Mouse (Mus musculus) spleen, postnatal 4 days (tissue): ENCODE data around the gene Cdc37l1.

Source experiments
- DNase-seq, 2 experiments: peaks; one replicate each; pipeline ENCODE4 v3.0.0; 2022; ENCODE audit warnings: low spot score in 2 of 2

Cdc37l1 gene

DNA sequence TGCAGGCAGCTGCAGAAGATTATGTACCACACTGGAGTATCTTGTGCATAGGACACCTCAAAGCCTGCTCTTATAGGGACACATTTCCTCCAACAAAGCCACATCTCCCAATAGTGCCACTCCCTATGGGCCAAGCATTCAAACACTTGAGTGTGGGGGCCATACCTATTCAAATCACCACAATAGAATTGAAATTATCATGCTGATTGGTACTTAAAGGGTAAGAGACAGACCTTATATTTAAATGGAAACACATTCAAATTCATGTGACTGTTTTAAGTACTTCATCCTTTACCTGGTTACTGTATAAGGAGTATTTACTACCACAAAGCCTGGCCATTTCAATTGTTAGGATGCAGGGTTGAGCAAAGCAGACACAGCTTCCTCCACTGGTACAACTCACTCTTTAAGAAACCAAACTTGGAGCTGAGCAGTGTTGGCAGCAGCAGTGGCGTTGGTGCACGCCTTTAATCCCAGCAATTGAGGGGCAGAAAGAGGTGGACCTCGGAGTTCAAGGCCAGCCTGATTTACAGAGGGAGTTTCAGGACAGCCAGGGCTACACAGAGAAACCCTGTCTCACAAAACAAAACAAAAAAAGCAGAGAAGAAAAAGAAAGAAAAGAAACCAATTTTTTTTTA is 18.0 kb downstream of the Cdc37l1 start:
- DNase-seq, result no peak

DNA sequence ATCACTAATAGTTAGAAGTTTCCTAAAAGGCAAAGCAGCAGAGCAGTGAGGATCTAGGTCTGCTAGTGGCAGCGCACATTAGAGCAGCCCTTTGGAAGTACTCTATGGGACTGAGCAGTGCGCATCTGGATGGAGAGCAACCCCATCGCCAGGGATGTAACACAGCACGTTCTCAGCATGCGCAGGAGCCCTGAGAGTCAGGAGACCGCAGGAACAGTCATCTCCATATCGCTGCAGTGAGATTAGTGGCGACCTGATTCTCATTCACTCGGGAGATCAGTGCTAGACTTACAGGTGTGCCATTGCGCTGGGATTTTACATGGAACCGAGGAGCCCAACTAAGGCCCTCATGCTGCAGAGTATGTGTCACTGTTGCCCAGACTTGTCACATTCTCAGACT is 18.9 kb downstream of the Cdc37l1 start:
- DNase-seq, result no peak

DNA sequence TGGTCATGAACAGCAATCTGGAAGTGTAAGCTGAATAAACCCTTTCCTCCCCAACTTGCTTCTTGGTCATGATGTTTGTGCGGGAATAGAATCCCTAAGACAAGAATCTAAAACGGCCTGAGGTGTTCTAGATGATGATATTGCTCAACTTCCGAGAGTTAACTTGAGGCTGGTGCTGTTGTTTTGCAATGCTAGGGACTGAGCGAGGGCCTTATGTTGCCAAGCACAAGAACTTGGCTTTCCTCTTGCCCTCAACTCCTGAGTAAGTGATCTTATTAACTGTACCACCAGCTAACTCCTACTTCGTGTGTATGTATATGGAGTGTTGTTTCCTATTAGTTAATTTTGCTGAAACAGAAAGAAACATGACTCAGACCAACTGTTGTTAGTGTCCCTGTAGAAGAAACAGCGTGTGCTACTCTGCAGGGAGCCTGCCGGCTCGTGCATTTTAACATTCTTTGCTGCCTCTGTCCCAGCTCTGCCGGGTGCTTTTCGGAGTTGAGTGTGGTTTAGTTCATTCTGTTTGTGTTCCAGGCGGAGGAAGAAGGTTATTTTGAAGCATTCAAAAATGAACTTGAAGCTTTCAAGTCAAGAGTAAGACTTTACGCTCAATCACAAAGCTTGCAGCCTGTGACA is 21.3 kb downstream of the Cdc37l1 start:
- DNase-seq, result no peak

DNA sequence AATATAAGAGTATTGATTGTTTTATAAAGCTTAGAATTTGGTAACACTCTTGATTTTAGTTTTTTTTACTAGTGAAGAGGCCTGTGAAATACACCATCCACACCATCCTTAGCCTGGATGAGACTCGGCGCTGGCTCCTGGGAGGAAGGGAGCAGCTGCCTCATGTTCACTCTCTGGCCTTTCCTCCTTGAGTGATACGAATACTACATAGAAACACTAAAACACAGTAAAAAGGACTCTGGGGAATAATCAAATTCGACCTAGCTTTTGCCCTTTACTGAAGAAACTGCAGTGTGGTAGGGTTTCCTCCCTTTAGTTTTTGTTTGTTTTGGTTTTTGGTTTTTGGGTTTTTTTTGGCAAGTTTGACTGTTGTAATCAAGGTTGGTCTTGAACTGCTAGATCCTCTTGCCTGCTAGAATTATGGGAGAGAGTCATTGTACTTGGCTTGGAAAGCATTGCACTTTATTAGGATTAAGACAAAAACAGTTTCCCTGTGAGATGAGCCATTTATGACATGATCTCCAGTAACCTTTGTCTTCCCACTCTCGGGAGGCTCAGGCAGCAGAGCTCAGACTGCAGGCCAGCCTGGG is 24.4 kb downstream of the Cdc37l1 start:
- DNase-seq, result no peak

DNA sequence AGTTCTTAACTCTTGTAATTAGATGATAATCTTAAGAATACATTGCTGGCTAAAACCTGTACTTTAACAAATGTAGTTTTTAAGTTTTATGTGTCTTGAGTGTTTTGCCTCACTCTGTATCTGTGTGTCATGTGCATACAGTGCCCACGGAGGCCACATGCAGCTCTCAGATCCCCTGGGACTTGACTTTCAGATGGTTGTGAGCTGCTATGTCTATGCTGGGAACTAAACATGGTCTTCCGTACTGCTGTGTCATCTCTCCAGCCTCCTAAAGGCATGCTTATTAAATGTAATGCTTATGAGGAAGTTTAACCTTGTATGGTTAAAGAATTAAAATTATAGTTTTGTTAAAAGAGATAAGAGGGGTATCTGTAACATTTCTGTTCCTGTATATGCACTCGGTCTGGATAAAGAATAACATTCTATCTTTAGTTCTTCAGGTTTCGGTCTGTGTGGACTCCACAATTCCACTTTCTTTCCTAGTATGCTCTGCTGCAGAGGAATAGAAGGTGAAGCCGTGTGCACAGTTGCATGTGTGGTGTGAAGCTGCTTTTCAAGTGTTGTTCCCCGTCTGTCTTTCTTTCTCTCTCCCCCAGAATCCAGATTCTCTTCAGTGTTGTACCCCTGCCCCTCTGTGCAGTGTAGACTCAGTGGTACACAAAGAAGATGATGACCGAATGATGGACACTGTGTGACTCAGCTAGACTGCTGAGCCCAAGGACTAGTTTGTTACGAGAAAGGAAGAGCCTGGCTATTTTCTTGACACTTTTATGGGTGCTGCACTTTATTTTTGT is 25.5 kb downstream of the Cdc37l1 start:
- DNase-seq, result no peak

DNA sequence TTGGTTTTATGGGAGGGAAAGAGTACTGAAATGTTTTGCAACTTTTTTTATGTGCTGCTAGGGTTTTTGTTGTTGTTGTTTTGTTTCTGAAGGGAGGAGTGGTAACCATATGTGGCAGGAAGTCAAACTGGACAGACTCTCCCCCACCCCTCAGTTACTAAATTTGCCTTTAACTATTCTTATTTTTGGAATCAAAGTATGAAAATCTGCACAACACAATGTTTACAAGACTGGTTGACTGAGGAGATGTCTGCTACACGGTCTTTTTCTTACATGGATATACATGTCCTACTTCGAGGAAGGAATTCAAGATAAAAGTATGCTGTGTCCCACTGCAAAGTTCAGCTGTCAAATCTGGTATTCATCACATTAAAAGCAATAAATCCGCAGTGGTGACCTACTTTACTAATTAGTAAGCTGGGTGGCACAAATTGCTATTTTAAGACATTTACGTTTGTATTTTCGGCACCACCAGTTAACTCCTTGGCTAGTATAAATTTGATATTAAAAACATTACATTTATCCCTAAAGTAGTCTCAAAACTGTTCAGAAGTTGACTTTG is 26.1 kb downstream of the Cdc37l1 start:
- no peak for DNase-seq

DNA sequence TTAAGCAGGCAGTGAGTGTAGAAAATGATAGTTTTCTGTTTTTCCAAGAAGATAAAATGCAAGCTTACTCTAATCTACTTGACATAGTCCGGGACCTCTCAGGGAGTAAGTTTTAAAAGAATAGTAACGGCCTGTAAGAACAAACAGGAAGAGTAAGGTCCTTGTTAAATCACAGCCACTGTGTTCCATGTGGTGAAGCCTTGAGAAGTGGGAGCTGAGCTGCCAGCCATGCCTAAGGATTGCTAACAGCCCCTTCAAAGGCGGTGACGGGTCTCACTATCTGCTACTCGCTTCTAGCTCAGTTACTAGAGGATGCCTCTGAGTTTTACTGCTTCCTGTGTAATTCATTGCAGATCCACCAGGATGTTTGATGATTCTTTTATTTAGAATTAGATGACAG is 26.6 kb downstream of the Cdc37l1 start:
- no peak for DNase-seq

DNA sequence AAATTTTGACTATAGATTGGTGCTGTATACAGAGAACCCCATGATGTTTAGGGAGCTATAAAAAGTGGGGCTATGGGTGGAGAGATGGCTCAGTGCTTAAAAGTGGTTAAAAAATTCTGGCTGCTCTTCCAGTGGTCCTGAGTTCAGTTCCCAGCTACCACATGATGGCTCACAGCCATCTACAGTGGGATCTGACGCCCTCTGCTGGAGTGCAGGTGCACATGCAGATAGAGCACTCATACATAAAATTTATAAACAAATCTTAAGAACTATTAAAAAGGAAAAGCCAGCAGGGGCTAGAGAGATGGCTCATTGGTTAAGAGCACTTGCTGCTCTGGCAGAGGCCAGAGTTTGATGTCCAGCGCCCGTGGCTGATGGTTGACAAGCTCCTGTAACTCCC is 29.5 kb downstream of the Cdc37l1 start:
- no peak for DNase-seq

DNA sequence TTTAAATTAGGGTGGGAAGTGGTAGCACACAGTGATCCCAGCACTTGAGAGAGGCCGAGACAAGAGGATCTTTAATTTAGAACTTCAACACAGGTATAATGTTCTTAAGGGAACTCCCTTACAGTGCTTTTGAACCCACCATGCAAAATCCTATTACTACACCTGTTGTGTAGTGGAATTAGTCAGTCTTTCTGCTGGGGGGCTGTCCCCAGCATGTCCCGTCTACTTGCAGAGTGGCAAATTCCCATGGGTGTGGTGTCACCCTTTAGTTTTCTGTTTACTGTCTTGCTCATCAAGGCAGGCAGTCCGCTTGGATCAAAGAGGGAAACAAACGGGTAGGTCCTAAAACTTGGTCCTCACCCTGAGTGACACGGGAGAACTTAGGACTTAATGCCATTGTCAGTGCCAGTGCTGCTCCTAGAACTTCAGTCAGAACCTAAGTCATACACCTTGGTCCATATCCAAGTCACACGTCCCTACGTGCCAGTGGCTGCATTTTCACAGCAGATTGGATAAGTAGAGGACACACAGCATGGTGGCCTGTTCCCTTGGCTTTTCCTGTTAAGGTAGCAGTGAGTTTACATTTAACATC is 31.7 kb downstream of the Cdc37l1 start:
- no peak for DNase-seq

DNA sequence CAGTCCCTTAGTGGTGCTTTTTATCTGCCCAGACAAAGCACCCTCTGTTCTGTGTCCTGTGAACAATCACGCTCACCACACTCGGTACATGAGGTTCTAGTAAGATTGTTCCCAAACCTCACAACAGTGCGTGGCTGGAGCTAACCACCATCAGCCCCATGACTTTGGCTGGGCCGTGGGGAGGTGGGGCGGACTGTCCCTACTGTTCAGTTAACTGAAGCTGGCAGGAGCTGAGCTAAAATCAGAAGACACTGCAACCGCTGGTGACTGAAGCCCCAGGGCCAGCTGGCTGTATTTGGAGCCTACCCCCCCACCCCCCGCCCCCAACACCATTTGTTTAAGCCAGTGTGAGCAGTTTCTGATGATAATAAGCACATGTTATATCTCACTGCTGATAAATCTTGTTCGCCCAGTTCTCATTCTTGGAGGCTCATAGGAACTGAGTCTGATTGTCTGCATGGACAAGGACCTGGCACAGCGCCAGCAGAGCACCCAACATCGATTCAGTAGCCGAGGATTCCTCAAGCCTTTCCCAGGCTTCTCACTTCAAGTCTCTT is 34.3 kb downstream of the Cdc37l1 start:
- DNase-seq, result no peak

DNA sequence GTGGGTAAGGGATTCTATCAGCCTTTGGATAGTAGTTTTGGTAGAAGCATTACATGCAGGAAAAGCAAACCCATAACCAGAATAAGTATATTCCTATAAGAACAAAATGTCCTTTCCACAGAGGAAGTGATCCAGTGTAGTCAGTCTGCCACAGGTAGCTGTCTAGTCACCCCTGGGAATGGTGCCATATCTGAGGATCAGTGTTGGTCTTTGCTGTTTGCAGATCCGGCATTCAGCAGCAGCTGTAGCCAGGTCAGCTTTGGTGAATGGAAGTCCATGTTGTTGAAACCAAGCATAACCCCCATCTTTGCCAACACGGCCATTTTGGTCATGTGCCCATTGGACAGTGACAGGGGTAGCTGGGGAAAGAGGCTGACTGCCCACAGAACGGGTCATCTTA is 41.6 kb downstream of the Cdc37l1 start:
- no peak for DNase-seq

DNA sequence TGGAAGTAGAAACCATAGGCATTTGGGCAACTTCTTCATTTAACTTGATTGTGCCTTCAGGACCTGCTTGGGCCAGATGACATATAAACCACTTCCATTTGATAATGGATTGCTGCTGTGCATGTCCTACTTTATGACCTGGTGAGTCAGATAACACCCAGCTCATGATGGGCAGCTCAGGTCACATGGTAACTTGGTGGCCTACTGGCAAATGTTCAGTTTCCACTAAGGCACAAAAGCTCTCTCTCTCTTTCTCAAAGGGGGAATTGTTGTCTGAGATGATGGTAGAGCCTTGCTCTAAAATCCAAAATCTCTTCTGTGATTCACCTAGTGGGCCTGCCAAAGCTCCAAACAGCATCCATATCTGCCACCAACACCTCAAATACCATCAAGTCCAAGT is 42.5 kb downstream of the Cdc37l1 start:
- no peak for DNase-seq

DNA sequence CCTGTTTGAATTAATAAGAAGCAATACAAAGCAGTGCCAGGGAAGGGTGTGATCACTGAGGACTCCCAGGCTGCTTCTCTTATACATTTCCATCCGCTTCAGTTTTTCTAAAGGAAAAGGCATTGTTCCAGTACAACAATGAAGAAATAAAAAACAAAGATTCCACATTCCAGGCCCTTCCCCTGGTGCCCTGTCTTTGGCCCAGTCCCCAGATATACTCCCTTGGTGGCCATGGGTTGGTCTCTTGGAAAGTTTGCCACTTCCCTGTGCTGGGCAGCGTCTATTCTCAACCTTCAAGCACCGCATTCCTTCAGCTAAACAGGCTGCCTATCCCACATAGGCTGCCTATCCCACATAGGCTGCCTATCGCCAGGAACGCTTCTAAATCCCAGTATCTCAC is 46.9 kb downstream of the Cdc37l1 start:
- no peak for DNase-seq

DNA sequence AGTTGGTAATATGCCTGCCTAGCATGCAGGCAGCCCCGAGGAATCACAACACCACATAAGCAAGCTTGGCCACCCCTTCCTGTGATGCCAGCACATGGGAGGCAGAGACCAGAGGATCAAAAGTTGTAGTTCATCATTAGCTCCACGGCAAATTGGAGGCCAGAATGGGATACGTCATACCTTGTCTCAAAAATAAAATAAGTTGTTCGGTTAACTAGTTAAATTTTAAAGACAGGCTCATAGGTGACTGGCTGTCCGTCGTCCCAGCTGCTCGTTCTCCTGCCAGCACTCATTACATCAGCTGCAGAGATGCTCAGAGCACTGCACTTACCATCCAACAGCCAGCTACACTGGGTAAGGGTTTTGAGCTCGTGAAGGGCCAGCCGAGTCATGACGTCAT is 47.4 kb downstream of the Cdc37l1 start:
- DNase-seq, result no peak

DNA sequence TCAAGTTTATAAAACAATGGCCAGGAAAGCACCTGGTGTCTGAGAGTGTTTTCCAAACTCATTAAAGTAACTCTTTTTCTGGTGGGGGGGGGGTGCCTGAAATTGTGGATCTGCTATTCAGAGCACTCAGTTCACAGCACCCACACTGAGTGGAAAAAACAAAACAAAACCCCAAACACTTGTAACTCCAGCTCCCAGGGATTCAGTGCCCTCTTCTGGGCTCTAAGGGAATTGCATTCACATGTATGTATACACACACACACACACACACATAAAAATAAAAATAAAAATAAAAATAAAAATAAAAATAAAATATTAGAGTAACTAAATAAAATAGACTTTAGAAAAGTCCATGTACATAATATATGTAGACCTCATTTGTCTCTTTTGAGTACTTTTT is 49.2 kb downstream of the Cdc37l1 start:
- no peak for DNase-seq

DNA sequence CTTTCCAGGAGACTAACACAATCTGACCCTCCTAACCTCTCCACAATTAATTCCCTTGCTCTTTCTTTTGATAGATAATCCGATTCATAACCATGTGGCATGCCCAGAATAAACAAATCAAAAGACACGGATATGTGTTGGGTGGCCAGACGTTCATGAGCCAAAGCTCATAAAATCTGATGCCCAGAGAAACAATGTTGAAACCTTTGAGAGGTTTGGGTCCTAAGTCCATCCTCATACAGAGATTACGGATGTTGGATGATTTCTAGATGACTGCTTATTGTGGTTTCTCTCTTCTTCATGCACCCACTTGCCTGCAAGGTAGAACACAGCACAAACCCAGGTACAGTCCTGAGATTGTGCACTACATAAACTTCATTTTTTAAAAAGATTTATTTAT is 50.1 kb downstream of the Cdc37l1 start:
- DNase-seq, result no peak

DNA sequence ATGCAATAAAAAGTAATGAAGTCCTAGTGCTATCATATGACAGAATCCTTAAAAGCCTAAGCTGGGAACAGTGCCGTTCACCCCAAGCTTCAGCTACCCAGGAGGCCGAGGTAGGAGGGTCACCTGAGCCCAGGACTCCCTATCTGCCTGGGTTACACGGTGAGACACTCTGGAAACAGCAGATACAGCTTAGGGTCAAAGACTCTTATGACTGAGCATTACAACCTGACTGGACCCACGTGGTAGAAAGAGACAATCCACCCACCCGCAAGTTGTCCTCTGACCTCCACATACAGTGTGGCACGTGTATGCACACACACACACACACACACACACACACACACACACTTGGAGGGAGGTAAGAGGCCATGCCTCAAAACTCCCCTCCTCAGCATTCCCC is 52.0 kb downstream of the Cdc37l1 start:
- no peak for DNase-seq

DNA sequence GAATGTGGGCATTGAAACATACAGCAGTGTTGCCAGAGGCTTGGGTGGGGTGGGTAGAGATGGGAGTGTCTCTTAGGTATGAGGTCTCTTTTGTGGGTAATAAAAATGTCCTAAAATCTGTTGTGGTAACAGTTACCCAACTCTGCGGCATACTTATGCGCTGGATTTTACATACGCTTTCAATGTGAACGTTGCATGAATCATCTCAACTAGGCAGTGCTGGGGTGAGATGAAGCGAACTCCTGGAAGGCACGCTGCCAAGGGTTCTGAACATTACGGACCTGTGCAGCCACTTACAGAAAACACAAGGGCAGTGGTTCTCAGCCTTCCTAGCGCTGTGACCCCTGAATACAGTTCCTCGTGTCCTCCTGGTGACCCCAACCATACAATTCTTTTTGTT is 52.5 kb downstream of the Cdc37l1 start:
- no peak for DNase-seq

DNA sequence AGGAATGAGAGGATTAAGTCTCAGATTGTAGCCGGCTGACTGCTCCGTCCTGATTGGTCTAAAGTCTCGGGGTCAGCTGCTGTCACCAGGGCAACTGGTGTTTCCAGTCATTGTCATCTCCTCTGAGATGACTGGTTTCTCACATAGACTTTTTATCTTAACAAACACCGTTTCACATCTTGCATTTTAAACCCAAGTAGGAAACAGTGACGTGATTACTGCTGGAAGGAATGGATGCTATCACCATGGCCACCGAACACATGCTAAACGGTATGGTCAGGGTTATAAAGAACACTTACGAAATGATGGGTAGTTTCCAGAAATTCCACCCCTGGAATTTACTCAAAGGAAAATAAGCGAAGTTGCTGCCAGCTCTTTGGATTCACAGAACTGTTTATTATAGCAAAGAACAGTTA is 54.2 kb downstream of the Cdc37l1 start:
- DNase-seq, result no peak

DNA sequence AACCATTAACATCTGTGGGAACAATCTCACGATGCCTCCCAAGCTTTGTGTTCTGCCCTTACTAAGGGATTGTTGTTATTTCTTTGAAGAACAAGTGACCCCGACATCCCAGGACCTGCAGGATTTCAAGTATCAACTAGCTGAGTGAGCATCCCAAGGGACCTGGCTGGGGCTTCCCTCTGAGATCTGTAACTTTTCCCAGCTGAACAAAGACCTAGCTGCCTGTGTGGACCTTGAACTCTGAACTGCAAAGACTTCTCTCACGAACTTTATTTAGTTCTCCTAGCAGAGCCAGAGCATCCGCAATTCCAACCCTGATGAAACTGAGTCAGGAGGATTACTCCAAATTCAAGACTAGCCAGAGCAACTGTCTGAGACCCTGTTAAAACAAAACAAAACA is 55.2 kb downstream of the Cdc37l1 start:
- DNase-seq, result no peak

DNA sequence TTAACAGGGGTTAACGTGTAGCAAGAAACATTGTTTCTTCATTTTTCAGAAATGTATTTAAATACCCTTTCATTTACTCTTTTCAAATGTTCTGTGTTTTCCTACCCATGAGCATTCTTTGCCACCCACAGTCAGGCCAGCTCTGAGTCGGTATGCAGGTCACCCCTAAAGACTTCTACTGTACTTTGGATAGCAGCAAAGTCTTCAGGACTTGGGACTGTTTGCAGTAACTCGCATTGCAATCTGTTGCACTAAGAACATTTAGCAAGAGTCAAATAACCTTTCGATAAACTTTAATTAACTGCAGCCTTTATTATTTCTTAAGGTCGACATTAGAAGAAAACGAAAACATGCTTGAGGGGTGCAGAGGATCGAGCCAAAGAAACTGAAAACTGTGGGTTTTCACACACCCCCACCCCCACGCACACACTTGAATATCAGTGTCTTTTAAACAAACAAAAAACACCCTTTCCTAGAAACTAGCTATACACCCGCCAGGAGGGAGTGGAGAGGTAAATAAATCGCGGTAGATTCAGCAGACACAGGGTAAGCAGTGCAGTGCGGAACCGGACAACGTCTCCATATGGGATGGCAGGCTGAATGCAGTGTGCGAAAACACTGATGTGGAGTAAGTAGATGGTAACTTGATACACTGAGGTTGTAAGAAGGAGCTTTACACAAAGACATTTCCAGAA is 56.0 kb downstream of the Cdc37l1 start:
- DNase-seq, result no peak
